Mouse (Mus musculus): ENCODE data around the gene Shkbp1. TPM values are rescaled to one million over a fixed set of nuclear protein-coding genes. Genes with fewer than 3 reads are reported as not detected.

The Shkbp1 gene
- total and polyA plus RNA-seq, 3 experiments, result 24.2 to 77.0 TPM; not detected in 1

DNA sequence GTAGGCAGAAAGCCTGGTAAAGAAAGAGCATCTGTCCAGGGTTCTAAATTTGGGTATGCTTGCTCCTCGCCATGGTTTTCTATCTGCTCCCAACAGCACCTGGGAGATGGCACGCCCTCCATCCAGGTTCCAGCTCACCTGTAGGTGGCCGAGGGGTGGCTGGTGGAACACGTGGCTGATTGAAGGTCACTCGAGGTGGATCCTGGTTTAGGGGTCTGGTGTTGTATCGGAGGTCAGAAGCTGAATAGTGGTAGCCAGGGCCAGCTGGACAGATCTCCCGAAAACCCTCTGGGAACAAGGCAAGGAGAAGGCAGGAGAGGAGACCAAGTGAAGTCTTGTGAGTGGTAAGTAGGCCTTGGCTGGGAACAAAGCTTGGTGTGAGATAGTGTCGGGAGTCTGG lies 28.3 kb downstream of the Shkbp1 start:
- no peak overlapping the region for H3K9ac ChIP-seq (ENCODE audit: control insufficient read depth, low read depth, low read length, poor library complexity, severe bottlenecking)
- no peak for DNase-seq (ENCODE audit: low read depth, low spot score)
- peaks cover 0 to 3% of the 10 kb centered on the region in 2 experiments; a peak in 1 of 4 replicates for H3K4me1 ChIP-seq (ENCODE audit: control insufficient read depth in 1 of 2, insufficient read depth in 2 of 2, low read length in 2 of 2)
- no peaks in the 10 kb centered on the region for H3K9me3 ChIP-seq (replicated peaks; ENCODE audit: insufficient read depth, low read length)
- H3K4me3 ChIP-seq (ENCODE audit: control insufficient read depth in 1 of 2, insufficient read depth in 1 of 2, low read depth in 2 of 2, low read length in 2 of 2), result no peak overlapping the region
- H3K36me3 ChIP-seq (ENCODE audit: control insufficient read depth in 1 of 2, insufficient read depth in 2 of 2, low read length in 2 of 2), result no peaks in the 10 kb centered on the region
- no peaks in the 10 kb centered on the region; the same call in 1 of the 2 replicates for H3K79me2 ChIP-seq (ENCODE audit: control insufficient read depth, insufficient read depth, low read length, poor library complexity)
- H3K27ac ChIP-seq (ENCODE audit: control insufficient read depth, low read depth, low read length), result no peak overlapping the region
- H3K27me3 ChIP-seq (ENCODE audit: control insufficient read depth in 1 of 2, insufficient read depth in 2 of 2, low read length in 2 of 2), result no peaks in the 10 kb centered on the region
- TF ChIP-seq RAD21 (IDR thresholded peaks at IDR 0.05; ENCODE audit: low read depth, low read length) (no peak), MAX (IDR thresholded peaks at IDR 0.05; ENCODE audit: low read length) (no peak), POLR2A (IDR thresholded peaks at IDR 0.05; ENCODE audit: control insufficient read depth in 1 of 2, insufficient read depth in 1 of 2, low read depth in 1 of 2, low read length in 2 of 2, poor library complexity in 1 of 2) (no peak), TAL1 (IDR thresholded peaks at IDR 0.05; ENCODE audit: low read length) (no peak), MXI1 (IDR thresholded peaks at IDR 0.05; ENCODE audit: low read depth, low read length) (no peak)

GRCm38 (mm10) chr7:27326101-27326880 lies 29.5 kb downstream of the Shkbp1 start:
- TF ChIP-seq ELF1 (IDR thresholded peaks at IDR 0.05; ENCODE audit: low read depth, low read length), result no peak
- TF ChIP-seq MAFK (IDR thresholded peaks at IDR 0.05; ENCODE audit: borderline replicate concordance, low read depth, low read length), result no peak
- no peak for TF ChIP-seq RAD21 (IDR thresholded peaks at IDR 0.05; ENCODE audit: low read depth, low read length)
- no peak for TF ChIP-seq ZMIZ1 (IDR thresholded peaks at IDR 0.05; ENCODE audit: low read depth, low read length)
- no peak for TF ChIP-seq TBP (IDR thresholded peaks at IDR 0.05; ENCODE audit: low read depth, low read length)
- TF ChIP-seq EP300 (IDR thresholded peaks at IDR 0.05; ENCODE audit: low read depth in 1 of 2, low read length in 2 of 2), result no peak
- no peak for TF ChIP-seq UBTF (IDR thresholded peaks at IDR 0.05; ENCODE audit: borderline replicate concordance, insufficient read depth, low read depth, low read length)
- TF ChIP-seq ETS1 (IDR thresholded peaks at IDR 0.05; ENCODE audit: low read depth, low read length), result no peak
- TF ChIP-seq NELFE (IDR thresholded peaks at IDR 0.05; ENCODE audit: low read depth, low read length), result no peak
- no peak for TF ChIP-seq TAL1 (IDR thresholded peaks at IDR 0.05; ENCODE audit: low read length)
- no peak for TF ChIP-seq SMC3 (IDR thresholded peaks at IDR 0.05; ENCODE audit: low read depth, low read length)
- TF ChIP-seq ZKSCAN1 (IDR thresholded peaks at IDR 0.05; ENCODE audit: low read depth, low read length), result no peak
- TF ChIP-seq POLR2AphosphoS2 (IDR thresholded peaks at IDR 0.05; ENCODE audit: low read length), result no peak
- TF ChIP-seq GATA1 (IDR thresholded peaks at IDR 0.05; ENCODE audit: low read depth, low read length), result no peak
- no peak for TF ChIP-seq RCOR1 (IDR thresholded peaks at IDR 0.05; ENCODE audit: low read depth, low read length)
- no peak for TF ChIP-seq E2F4 (IDR thresholded peaks at IDR 0.05; ENCODE audit: borderline replicate concordance, low read depth, low read length)
- TF ChIP-seq ZNF384 (IDR thresholded peaks at IDR 0.05; ENCODE audit: low read depth, low read length), result no peak
- H3K9me3 ChIP-seq (replicated peaks; ENCODE audit: insufficient read depth, low read length), result no peaks in the 10 kb centered on the region
- H3K27me3 ChIP-seq (ENCODE audit: control insufficient read depth in 1 of 2, insufficient read depth in 2 of 2, low read length in 2 of 2), result no peaks in the 10 kb centered on the region
- no peak overlapping the region for H3K9ac ChIP-seq (ENCODE audit: control insufficient read depth, low read depth, low read length, poor library complexity, severe bottlenecking)
- H3K36me3 ChIP-seq (ENCODE audit: control insufficient read depth in 1 of 2, insufficient read depth in 2 of 2, low read length in 2 of 2), result no peaks in the 10 kb centered on the region
- no peak overlapping the region for H3K27ac ChIP-seq (ENCODE audit: control insufficient read depth, low read depth, low read length)
- no peaks in the 10 kb centered on the region; the same call in 1 of the 2 replicates for H3K79me2 ChIP-seq (ENCODE audit: control insufficient read depth, insufficient read depth, low read length, poor library complexity)
- DNase-seq (ENCODE audit: low read depth, low spot score), result no peak
- peaks cover 0 to 3% of the 10 kb centered on the region in 2 experiments; a peak in 1 of 4 replicates for H3K4me1 ChIP-seq (ENCODE audit: control insufficient read depth in 1 of 2, insufficient read depth in 2 of 2, low read length in 2 of 2)
- no peak overlapping the region for H3K4me3 ChIP-seq (ENCODE audit: control insufficient read depth in 1 of 2, insufficient read depth in 1 of 2, low read depth in 2 of 2, low read length in 2 of 2)

All from MEL (cell line).